ENCODE assay signal across 8 mouse cellular contexts in the genomic region with DNA sequence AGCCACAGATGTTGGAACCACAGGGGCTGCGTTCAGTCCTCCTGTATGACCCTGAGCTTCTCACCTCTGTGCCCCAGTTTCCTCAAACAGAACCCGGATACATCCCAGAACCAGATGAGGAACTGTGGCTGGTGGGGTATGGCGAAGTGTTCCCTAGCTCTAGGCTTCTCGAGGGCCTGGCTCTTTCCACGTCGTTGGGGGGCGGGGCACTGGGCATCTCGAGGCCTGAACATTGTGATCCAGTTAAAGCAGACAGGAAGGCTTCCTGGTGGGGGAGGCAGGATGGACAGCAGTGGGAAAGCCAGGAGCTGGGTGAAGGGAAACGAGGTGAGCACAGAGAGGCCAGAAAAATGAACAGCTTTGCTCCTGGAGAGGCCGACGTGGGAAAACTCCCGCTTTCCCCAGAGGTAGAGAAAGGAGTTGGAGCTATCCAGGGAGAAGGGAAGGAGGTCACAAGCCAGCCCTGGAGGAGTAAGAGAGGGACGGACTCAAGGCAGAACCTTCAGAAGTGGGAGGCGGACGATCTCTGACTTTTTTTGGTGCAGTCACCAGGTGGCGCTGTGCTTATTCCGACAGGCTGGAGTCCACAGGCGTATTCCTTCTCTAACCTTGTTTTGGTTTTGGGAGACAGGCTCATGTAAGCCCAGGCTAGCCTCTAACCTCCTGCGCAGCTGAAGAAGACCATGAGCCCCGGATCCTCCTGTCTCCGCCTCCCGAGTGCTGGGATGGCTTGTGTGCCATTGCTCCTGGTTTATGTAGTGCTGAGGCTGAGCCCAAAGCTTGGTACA. TPM values are rescaled to one million over a fixed set of nuclear protein-coding genes. Genes with fewer than 3 reads are reported as not detected.
DNase-seq lines count a peak whose midpoint lies in the region; ATAC-seq lines count a peak whose summit lies in the region.

No protein-coding gene starts in this region.

- peak; percentile 62 for DNase-seq in Muller cell, postnatal 12 days (ENCODE audit: inconsistent ontology term)
- peak; percentile 85 for DNase-seq in c-Kit-positive CD71-negative TER-119-negative erythroid progenitor cells, embryonic 14.5 days (ENCODE audit: low read depth)
- DNase-seq in forebrain, embryonic 11.5 days (ENCODE audit: low spot score): peak; percentile 89
- peak; percentile 82 to 89 for DNase-seq in heart, postnatal 14 days
- peak; percentile 77 for DNase-seq in layer of hippocampus, adult 9-11 months
- DNase-seq in lung, postnatal 10 days: peak; percentile 92
- DNase-seq in retina, postnatal 1 day: peak; percentile 92

- no peaks in the 10 kb centered on the region for H3K36me3 ChIP-seq in forebrain, embryonic 11.5 days (ENCODE audit: control insufficient read depth, insufficient read depth, low read length)

- no peak overlapping the region for H3K9ac ChIP-seq in forebrain, embryonic 11.5 days (ENCODE audit: low read length)

- H3K27me3 ChIP-seq in forebrain, embryonic 11.5 days (ENCODE audit: control insufficient read depth, insufficient read depth, low read length): peaks cover 22% of the 10 kb centered on the region

- no peak overlapping the region for H3K4me3 ChIP-seq in forebrain, embryonic 11.5 days (ENCODE audit: low read depth, low read length)

- intact Hi-C loops in heart, postnatal 14 days (cut with DNase I): loop anchor here (2.0 kb wide), 2 partner anchors 39 to 49 kb away; no protein-coding TSS in a partner anchor

- H3K9me3 ChIP-seq in forebrain, embryonic 11.5 days (ENCODE audit: control insufficient read depth, low read length): no peaks in the 10 kb centered on the region

- H3K4me1 ChIP-seq in forebrain, embryonic 11.5 days (replicated peaks; ENCODE audit: control insufficient read depth, insufficient read depth, low read length): peaks cover 4% of the 10 kb centered on the region; the same call in 1 of the 2 replicates

- no peak overlapping the region for H3K27ac ChIP-seq in forebrain, embryonic 11.5 days (ENCODE audit: low read depth, low read length)

- 17% methylated on average over 22 of the region's 22 CpGs for WGBS in forebrain, embryonic 11.5 days

- H3K4me2 ChIP-seq in forebrain, embryonic 11.5 days (ENCODE audit: low read depth, low read length, severe bottlenecking): no peak overlapping the region

- peak; percentile 57; the same call in 1 of the 2 replicates for ATAC-seq in forebrain, embryonic 11.5 days (replicated peaks; ENCODE audit: low FRiP score)
- ATAC-seq in inflammation-experienced regulatory T-cells, adult 6 months: no peak

RNA-seq across cellular contexts. Expression of a gene that starts 2.6 kb away (rescaled TPM):
- not detected in 2 replicates for polyA plus RNA-seq in forebrain, embryonic 11.5 days (2014; fragmentation: Nextera tagmentation; extraction: Ambion mirVana)
- not detected for total RNA-seq in heart, postnatal 14 days (2021)
- not detected for polyA plus RNA-seq in inflammation-experienced regulatory T-cells, adult 6 months (2017; shearing (Covaris generic))

RNA-seq across cellular contexts. Expression of a gene that starts 7.2 kb away (rescaled TPM):
- polyA plus RNA-seq in forebrain, embryonic 11.5 days (2014; fragmentation: Nextera tagmentation; extraction: Ambion mirVana): not detected in 2 replicates
- 10 to 100 TPM; 14.2 to 77.3 TPM for total RNA-seq in heart, postnatal 14 days (2021)
- not detected for polyA plus RNA-seq in inflammation-experienced regulatory T-cells, adult 6 months (2017; shearing (Covaris generic))

RNA-seq across cellular contexts. Expression of a gene that starts 9.1 kb away (rescaled TPM):
- 131 and 146 TPM in 2 replicates for polyA plus RNA-seq in forebrain, embryonic 11.5 days (2014; fragmentation: Nextera tagmentation; extraction: Ambion mirVana)
- under 1 TPM; 0.20 to 0.29 TPM for total RNA-seq in heart, postnatal 14 days (2021)
- 1 to 10 TPM; 1.6 to 3.3 (median 2.2) TPM for polyA plus RNA-seq in inflammation-experienced regulatory T-cells, adult 6 months (2017; shearing (Covaris generic))

RNA-seq across cellular contexts. Expression of a gene that starts 9.2 kb away (rescaled TPM):
- 13.0 and 13.3 TPM in 2 replicates for polyA plus RNA-seq in forebrain, embryonic 11.5 days (2014; fragmentation: Nextera tagmentation; extraction: Ambion mirVana)
- under 1 TPM in 1 of 2 experiments, not detected in 1; 0.29 TPM for total RNA-seq in heart, postnatal 14 days (2021)
- polyA plus RNA-seq in inflammation-experienced regulatory T-cells, adult 6 months (2017; shearing (Covaris generic)): not detected

RNA-seq across cellular contexts. Expression of a gene that starts 25.2 kb away (rescaled TPM):
- polyA plus RNA-seq in forebrain, embryonic 11.5 days (2014; fragmentation: Nextera tagmentation; extraction: Ambion mirVana): 60.4 and 60.6 TPM in 2 replicates
- total RNA-seq in heart, postnatal 14 days (2021): 10 to 100 TPM; 48.3 to 51.5 TPM
- polyA plus RNA-seq in inflammation-experienced regulatory T-cells, adult 6 months (2017; shearing (Covaris generic)): 1 to 10 TPM; 5.7 to 7.9 (median 7.1) TPM

Comparison
In these comparisons a context has a peak if more than half of its experiments do, and no peak if none do; other contexts are left out.
1. RNA of a gene that starts 9.1 kb away (polyA plus RNA-seq): 131 to 146 TPM in forebrain, embryonic 11.5 days; 1.6 to 3.3 TPM in inflammation-experienced regulatory T-cells, adult 6 months; every median in the first group is over 10 times any median in the second.
2. Peak in every context shown above with its lines, with median percentiles within 50 percentile points of each other: DNase-seq.